Mouse (Mus musculus) adipocyte (in vitro differentiated cells): ENCODE results near the gene Jsrp1.

Experiments used
- DNase-seq: peaks from one replicate; pipeline ENCODE4 v3.0.0-alpha.2; 2016; ENCODE audit warnings: low spot score

The Jsrp1 gene

GRCm38 (mm10) chr10:80813366-80813765 is at the start of gene Jsrp1:
Gene Jsrp1 (minus strand): TSS chr10:80813498.
- no peak for DNase-seq

GRCm38 (mm10) chr10:80862305-80862704 is 49.0 kb upstream of the Jsrp1 start:
- DNase-seq, result no peak

GRCm38 (mm10) chr10:80858350-80858935 is 45.1 kb upstream of the Jsrp1 start:
- no peak for DNase-seq

GRCm38 (mm10) chr10:80857848-80858247 is 44.5 kb upstream of the Jsrp1 start:
- DNase-seq, result no peak

GRCm38 (mm10) chr10:80857386-80857785 is 44.1 kb upstream of the Jsrp1 start:
- no peak for DNase-seq

GRCm38 (mm10) chr10:80856908-80857307 is 43.6 kb upstream of the Jsrp1 start:
- no peak for DNase-seq

GRCm38 (mm10) chr10:80856267-80856666 is 43.0 kb upstream of the Jsrp1 start:
- DNase-seq, result peak; percentile 48

- no peak for DNase-seq
Measured at GRCm38 (mm10) chr10:80855749-80856073, 42.4 kb upstream of the Jsrp1 start.

GRCm38 (mm10) chr10:80854913-80855748 is 41.8 kb upstream of the Jsrp1 start, which contains the start of the genes Lsm7 and Sppl2b:
Gene Lsm7 (minus strand): TSS chr10:80855209.
Gene Sppl2b (plus strand): TSS chr10:80855275.
- DNase-seq, result peak; percentile 94

- DNase-seq, result no peak
Measured at GRCm38 (mm10) chr10:80848571-80848970, 35.3 kb upstream of the Jsrp1 start.

- DNase-seq, result no peak
Measured at GRCm38 (mm10) chr10:80845732-80846131, 32.4 kb upstream of the Jsrp1 start.

- no peak for DNase-seq
Measured at GRCm38 (mm10) chr10:80845055-80845693, 31.9 kb upstream of the Jsrp1 start.

- DNase-seq, result no peak
Measured at GRCm38 (mm10) chr10:80843931-80844547, 30.7 kb upstream of the Jsrp1 start, which contains the start of gene Lingo3. Gene Lingo3 (minus strand): TSS chr10:80844039.

- no peak for DNase-seq
Measured at GRCm38 (mm10) chr10:80843087-80843930, 30.0 kb upstream of the Jsrp1 start.

GRCm38 (mm10) chr10:80842334-80842733 is 29.0 kb upstream of the Jsrp1 start:
- DNase-seq, result no peak

- DNase-seq, result no peak
Measured at GRCm38 (mm10) chr10:80841685-80842084, 28.4 kb upstream of the Jsrp1 start.

- DNase-seq, result no peak
Measured at GRCm38 (mm10) chr10:80839848-80840247, 26.6 kb upstream of the Jsrp1 start.

- no peak for DNase-seq
Measured at GRCm38 (mm10) chr10:80838346-80838912, 25.1 kb upstream of the Jsrp1 start.

GRCm38 (mm10) chr10:80837827-80838226 is 24.5 kb upstream of the Jsrp1 start:
- DNase-seq, result no peak

- DNase-seq, result no peak
Measured at GRCm38 (mm10) chr10:80836949-80837379, 23.7 kb upstream of the Jsrp1 start.

- no peak for DNase-seq
Measured at GRCm38 (mm10) chr10:80835617-80836016, 22.3 kb upstream of the Jsrp1 start.
